Mouse (Mus musculus): Measurements from ENCODE around the gene Tmem41a.
A peak's percentile ranks its signal among the peaks of the same experiment; 100 is the strongest.
"Not testable (repeated sequence)": the region's sequence is repeated elsewhere in the genome, so short reads cannot be mapped to it uniquely, and the experiment has no call there.

Tmem41a gene

GRCm38 (mm10) chr16:21946761-21947715 is at the start of gene Tmem41a:
Tmem41a (minus strand) TSS chr16:21947552.
- DNase-seq (ENCODE audit: low read depth, low spot score) = peak; percentile 96

DNA sequence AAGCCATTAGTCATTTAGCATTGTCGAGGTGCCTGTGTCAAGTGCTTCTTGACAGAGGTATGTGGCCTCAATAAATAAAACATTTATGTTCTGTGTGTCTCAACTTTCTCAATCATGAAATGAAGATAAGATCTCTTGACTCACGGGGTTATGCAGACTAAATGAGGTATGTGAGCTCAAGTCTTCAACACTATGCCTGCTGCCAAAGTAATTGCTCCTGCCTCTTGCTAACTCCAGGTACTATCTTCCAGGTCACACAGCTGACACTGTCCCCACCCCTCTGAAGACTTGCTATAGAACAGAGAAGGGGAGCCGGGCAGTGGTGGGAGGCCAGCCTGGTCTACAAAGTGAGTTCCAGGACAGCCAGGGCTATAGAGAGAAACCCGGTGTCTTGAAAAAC is 49.0 kb upstream of the Tmem41a start:
- no peak for DNase-seq (ENCODE audit: low read depth, low spot score)

DNA sequence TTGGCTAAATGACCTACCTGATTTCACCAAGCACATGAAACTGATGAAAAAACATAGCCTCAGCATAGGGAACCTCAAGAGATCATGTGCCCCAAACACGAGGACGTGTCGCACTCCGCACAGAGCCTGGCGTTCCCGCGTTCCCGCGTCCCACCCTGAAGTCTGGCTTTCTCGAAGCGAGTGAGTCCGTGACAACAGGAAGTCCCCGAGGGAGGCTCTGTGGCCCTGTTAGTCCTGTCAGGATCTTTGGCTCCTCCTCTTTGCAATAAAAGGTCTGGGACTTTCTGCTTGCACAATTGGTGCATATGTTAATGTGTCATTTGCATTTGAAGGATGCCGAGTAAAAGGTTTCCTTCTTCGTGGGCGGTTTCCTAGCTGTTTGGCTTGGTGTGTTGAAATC is 48.0 kb upstream of the Tmem41a start, which contains the start of gene Liph:
Gene Liph (minus strand): TSS at position 360 of the 400 bp plus-strand sequence.
- DNase-seq (ENCODE audit: low read depth, low spot score) = peak; percentile 94

DNA sequence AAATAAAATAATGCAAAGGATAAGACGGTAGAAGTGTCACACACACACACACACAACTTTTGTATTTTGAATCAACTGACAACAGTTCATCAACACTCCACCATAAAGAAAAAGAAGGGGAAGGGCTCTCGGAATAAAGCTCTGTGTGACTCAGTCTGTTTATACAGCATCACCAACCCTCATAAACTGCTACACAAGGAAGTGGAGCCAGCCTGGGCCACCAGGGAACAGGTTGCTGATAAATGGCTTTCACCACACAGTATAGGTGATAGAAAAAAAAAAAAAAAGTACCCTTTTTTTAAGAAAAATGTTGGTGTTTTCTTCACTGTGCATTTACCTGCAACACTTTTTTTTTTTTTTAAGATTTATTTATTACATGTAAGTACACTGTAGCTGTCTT is 44.4 kb upstream of the Tmem41a start:
- DNase-seq (ENCODE audit: low read depth, low spot score) = no peak

- not testable (repeated sequence) for DNase-seq (ENCODE audit: low read depth, low spot score)
Observed at GRCm38 (mm10) chr16:21990893-21991292, 43.5 kb upstream of the Tmem41a start.

GRCm38 (mm10) chr16:21987956-21988355 is 40.6 kb upstream of the Tmem41a start:
- peak; percentile 76 for DNase-seq (ENCODE audit: low read depth, low spot score)

DNA sequence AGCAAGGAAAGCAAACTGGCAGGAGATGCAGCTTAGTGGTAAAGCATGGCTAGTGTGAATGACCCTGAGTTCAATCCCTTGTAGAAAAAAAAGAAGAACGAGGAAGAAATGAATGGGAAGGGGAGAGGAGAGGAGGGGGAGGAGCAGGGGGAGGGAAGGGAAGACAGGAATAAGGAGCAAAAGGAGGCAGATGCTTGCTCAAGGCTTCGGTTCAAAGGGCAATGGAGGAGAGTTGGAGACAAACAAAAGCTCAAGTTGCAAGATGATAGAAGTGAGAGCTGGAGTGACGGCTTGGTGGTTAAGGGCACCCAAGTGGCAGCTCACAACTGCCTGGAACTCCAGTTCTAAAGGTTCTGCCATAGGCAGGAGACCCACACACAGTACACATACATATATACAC is 38.8 kb upstream of the Tmem41a start:
- no peak for DNase-seq (ENCODE audit: low read depth, low spot score)

GRCm38 (mm10) chr16:21984091-21984490 is 36.7 kb upstream of the Tmem41a start:
- peak; percentile 55 for DNase-seq (ENCODE audit: low read depth, low spot score)

DNA sequence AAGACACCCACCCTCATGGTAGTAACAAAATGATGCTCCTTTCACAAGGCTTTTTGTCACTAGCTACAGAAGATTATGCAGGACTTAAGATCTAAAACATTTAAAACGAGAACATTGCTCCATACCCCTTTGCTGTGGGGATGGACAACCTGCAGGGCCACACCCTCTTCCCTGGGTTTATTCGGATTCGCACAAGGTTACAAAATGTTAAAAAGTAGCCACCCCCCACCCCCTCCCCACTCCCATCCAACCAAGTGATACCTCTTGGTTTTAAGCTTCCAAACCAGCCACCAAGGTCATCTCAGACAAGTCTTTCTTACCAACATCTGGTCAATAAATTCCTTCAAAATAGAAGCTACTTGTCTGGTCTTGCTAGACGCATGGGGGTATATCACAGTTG is 36.2 kb upstream of the Tmem41a start:
- DNase-seq (ENCODE audit: low read depth, low spot score) = peak; percentile 67

GRCm38 (mm10) chr16:21983146-21983545 is 35.8 kb upstream of the Tmem41a start:
- DNase-seq (ENCODE audit: low read depth, low spot score) = peak; percentile 70

- DNase-seq (ENCODE audit: low read depth, low spot score) = no peak
Observed at GRCm38 (mm10) chr16:21977347-21977746, 30.0 kb upstream of the Tmem41a start.

DNA sequence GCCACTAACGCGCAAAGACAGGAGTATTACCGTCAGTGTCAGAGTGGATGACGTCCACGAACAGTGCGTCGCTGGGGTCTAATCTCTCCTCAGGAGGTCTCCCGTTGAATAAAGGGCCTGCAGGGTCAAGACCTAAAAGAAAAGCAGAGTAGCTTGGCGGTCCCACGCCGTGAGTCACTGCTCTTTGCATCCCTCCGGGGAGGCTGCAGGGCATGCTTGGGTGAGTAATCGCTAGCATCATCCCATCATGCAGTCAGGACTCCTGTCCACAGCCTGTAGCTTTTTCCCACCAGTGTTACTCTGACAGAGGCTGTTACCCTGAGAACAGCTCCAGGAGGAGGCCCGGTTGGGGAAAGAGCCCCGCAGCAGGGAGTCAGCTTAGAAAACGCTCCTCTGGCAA is 28.9 kb upstream of the Tmem41a start:
- peak; percentile 33 for DNase-seq (ENCODE audit: low read depth, low spot score)

DNA sequence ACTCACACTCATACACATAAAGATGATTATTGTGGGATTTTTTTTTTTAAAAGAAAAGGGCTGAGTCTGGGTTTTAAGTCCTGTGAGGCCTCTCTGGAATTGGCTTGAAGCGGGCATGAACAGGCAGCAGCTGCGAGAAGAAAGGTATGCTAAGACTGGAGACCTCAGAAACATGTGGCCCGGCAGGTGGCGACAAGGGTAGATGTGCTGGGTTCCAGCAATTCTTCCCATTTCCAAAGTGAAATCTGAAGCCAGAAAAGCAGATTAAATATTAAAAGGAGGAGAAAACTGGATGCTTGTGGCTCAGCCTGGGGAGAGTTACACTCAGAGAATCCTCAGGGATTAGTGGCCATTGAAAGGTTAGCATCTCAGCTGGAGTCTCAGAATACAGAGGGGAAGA is 24.1 kb upstream of the Tmem41a start:
- no peak for DNase-seq (ENCODE audit: low read depth, low spot score)

- DNase-seq (ENCODE audit: low read depth, low spot score) = no peak
Observed at GRCm38 (mm10) chr16:21970536-21970935, 23.2 kb upstream of the Tmem41a start.

DNA sequence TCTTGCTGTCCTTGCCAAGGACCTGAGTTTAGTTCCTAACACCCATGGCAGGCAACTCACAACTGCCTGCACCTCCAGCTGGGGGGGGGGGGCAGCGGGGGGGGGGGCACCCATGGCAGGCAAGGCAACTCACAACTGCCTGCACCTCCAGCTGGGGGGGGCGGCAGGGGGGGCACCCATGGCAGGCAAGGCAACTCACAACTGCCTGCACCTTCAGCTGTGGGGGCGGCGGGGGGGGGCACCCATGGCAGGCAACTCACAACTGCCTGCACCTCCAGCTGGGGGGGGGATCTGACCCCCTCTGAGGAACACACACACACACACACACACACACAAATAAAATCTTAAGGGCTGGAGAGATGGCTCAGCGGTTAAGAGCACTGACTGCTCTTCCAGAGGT is 22.5 kb upstream of the Tmem41a start:
- no peak for DNase-seq (ENCODE audit: low read depth, low spot score)

DNA sequence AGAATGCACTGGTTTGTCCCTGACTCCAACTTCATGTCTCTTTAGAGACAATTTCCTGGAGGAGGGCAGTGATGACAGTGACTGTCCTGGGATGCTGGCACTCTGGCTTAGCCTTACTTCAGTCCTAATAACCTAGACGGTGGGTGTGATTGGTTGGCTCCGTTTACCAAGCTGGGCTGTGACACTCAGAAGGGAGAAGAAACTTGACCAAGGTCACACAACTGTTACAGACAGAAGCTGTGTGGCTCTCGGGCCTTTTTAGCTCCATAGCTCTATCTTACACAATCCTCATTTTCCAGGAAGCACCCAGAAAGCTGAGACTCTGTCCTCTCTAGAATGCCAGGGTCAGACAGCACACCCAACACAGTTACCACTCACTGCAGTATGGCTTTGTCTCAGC is 18.2 kb upstream of the Tmem41a start:
- DNase-seq (ENCODE audit: low read depth, low spot score) = no peak

DNA sequence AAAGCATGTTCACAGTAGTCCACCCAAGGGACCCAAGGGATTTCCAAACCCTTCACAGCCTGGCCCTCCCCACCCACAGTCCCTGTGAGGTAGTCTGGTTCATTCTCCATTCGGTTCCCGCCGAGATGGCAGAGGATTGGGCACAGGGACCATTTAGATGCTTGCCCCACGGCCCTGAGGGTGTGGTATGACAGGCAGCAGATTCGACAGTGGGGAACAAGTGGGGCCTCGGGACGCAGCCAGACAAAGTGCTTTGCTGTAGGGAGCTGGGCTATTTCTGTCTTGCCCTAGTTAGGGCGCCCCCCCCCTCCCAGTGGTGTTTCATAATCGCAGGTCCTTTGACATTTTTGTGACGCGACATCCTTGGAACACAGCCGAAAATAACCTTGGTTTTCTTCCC is 8.2 kb upstream of the Tmem41a start:
- DNase-seq (ENCODE audit: low read depth, low spot score) = no peak

DNA sequence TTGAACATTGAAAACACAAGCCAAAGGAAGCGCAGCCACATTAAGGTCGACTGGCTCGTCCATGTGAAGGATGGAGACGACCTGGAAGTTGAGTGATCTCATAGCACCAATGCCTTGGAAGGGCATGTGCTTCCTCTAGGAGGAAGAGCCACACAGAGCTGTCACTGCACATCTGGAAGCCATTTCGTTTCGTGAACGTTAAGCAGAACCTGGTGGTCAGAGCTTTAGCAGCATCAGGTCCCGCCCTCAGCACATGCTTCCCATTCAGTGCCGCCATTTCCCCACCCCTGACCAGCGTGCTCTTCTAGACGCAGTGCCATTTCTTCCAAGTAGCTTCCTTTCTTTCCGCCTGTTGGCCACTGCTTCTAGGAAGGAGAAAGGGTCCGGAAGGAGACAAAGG is 18.9 kb downstream of the Tmem41a start:
- DNase-seq (ENCODE audit: low read depth, low spot score) = no peak

- DNase-seq (ENCODE audit: low read depth, low spot score) = no peak
Observed at GRCm38 (mm10) chr16:21916681-21917080, 30.7 kb downstream of the Tmem41a start.

DNA sequence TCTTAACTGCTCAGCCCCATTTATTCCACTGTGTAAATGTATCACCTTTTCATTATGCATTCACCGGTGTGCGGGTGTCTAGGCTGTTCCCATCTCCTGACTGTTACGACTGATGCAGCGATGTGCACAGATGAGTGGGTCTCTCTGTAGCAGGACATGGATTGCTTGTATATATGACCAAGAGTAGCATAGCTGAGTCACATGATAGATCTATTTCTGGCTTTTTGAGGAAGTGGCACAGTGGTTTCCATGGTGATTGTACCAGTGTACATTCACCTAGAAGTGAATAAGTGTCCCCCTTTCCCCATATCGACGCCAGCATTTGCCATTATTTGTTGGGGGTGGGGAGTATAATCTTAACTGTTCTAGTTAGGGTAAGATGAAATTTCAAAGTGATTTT is 34.0 kb downstream of the Tmem41a start:
- DNase-seq (ENCODE audit: low read depth, low spot score) = no peak

GRCm38 (mm10) chr16:21908906-21909305 is 38.4 kb downstream of the Tmem41a start:
- DNase-seq (ENCODE audit: low read depth, low spot score) = peak; percentile 73

DNA sequence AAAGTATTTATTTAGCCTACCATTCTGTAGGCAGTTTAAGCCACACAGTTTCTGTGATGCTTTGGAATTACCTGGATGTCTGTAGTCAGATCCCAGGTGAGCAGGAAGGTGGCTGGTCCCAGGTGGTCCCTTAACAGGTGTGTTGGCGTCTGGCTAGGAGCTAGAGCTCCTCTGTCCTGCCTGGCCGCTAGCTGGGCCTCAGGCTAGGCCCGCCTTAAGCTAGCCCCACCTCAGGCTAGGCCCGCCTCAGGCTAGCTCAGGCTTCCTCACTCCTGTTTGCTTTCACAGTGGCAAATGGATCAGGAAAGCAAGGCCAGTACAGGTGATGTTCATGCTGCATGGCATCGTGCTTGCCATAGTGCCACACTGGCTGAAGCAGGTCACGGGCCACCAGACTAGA is 40.5 kb downstream of the Tmem41a start:
- no peak for DNase-seq (ENCODE audit: low read depth, low spot score)

DNA sequence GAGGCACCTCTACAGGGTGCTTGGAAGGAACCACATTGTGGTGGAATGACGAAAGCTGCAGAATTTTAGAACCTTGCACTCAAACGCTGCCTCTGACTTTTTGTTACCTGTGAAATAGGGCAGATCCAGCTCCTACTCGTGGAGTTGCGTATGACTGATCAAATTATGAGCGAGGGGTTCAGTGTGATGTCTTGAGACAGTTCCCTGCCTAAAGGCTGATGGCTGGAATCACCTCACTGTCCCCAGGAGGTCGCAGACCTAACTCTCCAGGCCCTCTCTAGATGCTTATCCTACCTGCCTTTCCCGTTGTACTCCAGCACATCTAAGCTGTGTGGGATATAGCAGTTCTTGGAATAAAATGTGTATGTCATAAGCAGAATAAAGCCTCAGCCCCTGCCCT is 41.4 kb downstream of the Tmem41a start:
- DNase-seq (ENCODE audit: low read depth, low spot score) = no peak

Data from ZHBTc4 (cell line).